Mouse (Mus musculus) midbrain, postnatal 0 days (tissue): ENCODE measurements around the gene Gm525. TPM values are rescaled to one million over a fixed set of nuclear protein-coding genes. Genes with fewer than 3 reads are reported as not detected.
A peak's percentile ranks its signal among the peaks of the same experiment; 100 is the strongest.
"Not testable (repeated sequence)": the region's sequence is repeated elsewhere in the genome, so short reads cannot be mapped to it uniquely, and the experiment has no call there.

Experiments used
- ATAC-seq: fragments of 200-750 bp; cut with Nextera tagmentation; 2 replicates; pipeline ENCODE4 v1.8.0; 2017; ENCODE audit warnings: moderate number of reproducible peaks, mild to moderate bottlenecking, moderate TSS enrichment, moderate library complexity; ENCODE audit not compliant: low FRiP score
- DNase-seq: peaks from one replicate; pipeline ENCODE4 v3.0.0-alpha.2; 2015; ENCODE audit warnings: low spot score
- H3K27ac ChIP-seq: fragments of 300-500 bp; sonication (generic); 2 replicates; pipeline ENCODE4 v1.5.1; 2014; ENCODE audit warnings: low read depth, mild to moderate bottlenecking, low read length, mixed read lengths
- H3K27me3 ChIP-seq: fragments of 300-500 bp; sonication (generic); 2 replicates; pipeline ENCODE4 v1.6.1; 2014; ENCODE audit warnings: low read length, control low read depth, mixed read lengths; ENCODE audit not compliant: insufficient read depth
- H3K36me3 ChIP-seq: fragments of 300-500 bp; sonication (generic); 2 replicates; pipeline ENCODE4 v1.6.1; 2014; ENCODE audit warnings: low read length, control low read depth, mixed read lengths; ENCODE audit not compliant: insufficient read depth
- H3K4me1 ChIP-seq: fragments of 300-500 bp; sonication (generic); 2 replicates; pipeline ENCODE4 v1.6.1; 2014; ENCODE audit warnings: mild to moderate bottlenecking, control low read depth, antibody characterized with exemption, low read length, mixed read lengths; ENCODE audit not compliant: insufficient read depth
- H3K4me2 ChIP-seq: fragments of 300-500 bp; sonication (generic); 2 replicates; pipeline ENCODE4 v1.6.1; 2014; ENCODE audit warnings: low read depth, mild to moderate bottlenecking, low read length, mixed read lengths; ENCODE audit not compliant: poor library complexity, severe bottlenecking
- H3K4me3 ChIP-seq: fragments of 300-500 bp; sonication (generic); 2 replicates; pipeline ENCODE4 v1.5.1; 2014; ENCODE audit warnings: low read depth, mild to moderate bottlenecking, low read length, moderate library complexity
- H3K9ac ChIP-seq: fragments of 300-500 bp; sonication (generic); replicated peaks from 2 replicates; pipeline ENCODE4 v1.6.1; 2014; ENCODE audit warnings: mild to moderate bottlenecking, low read length, moderate library complexity, mixed read lengths; ENCODE audit not compliant: poor library complexity, severe bottlenecking
- H3K9me3 ChIP-seq: fragments of 300-500 bp; sonication (generic); 2 replicates; pipeline ENCODE4 v1.6.1; 2016; ENCODE audit warnings: low read length, control low read depth
- CTCF ChIP-seq: IDR thresholded peaks from 2 replicates; pipeline ENCODE4 v1.5.1; 2016; ENCODE audit warnings: antibody characterized with exemption, mild to moderate bottlenecking
- WGBS: fragments of 180-500 bp; shearing (Covaris S2); extraction: QIAGEN DNeasy Blood & Tissue Kit; methylation state at CpG from one replicate; pipeline ENCODE4 v1.1.7; 2014; 5-methylcytosine and 5-hydroxymethylcytosine counted together
- polyA plus RNA-seq: library from polyadenylated mRNA; unstranded; fragments of >200 nt; fragmentation: Nextera tagmentation; extraction: Ambion mirVana; gene quantifications from 2 replicates; pipeline ENCODE4 v1.2.1, GENCODE M21; 2015
- total RNA-seq: library from RNA; depleted of rRNA; stranded (reverse); fragments of >200 nt; gene quantifications from 2 replicates; pipeline ENCODE4 v1.2.3, GENCODE M21; 2014

Gene Gm525
- total and polyA plus RNA-seq, 2 experiments from 2014 or later: 0.60 TPM; not detected in 1

GRCm38 (mm10) chr11:89043046-89043445 lies 30.6 kb upstream of the Gm525 start:
- no peaks in the 10 kb centered on the region for H3K4me1 ChIP-seq
- DNase-seq (no peak), ATAC-seq (no peak)
- WGBS: 82% methylated on average over 7 of the region's 7 CpGs
- H3K27me3 ChIP-seq: no peaks in the 10 kb centered on the region
- H3K4me2 ChIP-seq: no peak overlapping the region
- no peaks in the 10 kb centered on the region for H3K9me3 ChIP-seq
- no peak overlapping the region for H3K27ac ChIP-seq
- peaks cover 53% of the 10 kb centered on the region for H3K36me3 ChIP-seq
- no peak overlapping the region for H3K9ac ChIP-seq
- TF ChIP-seq CTCF: no peak
- no peak overlapping the region for H3K4me3 ChIP-seq

GRCm38 (mm10) chr11:89045501-89045900 lies 28.1 kb upstream of the Gm525 start:
- not testable (repeated sequence) for H3K4me1 ChIP-seq, H3K27ac ChIP-seq, H3K4me2 ChIP-seq, H3K9me3 ChIP-seq, H3K27me3 ChIP-seq, DNase-seq, ATAC-seq, H3K9ac ChIP-seq, H3K4me3 ChIP-seq
- H3K36me3 ChIP-seq: peaks cover 44% of the 10 kb centered on the region
- 98% methylated on average over 3 of the region's 3 CpGs for WGBS

GRCm38 (mm10) chr11:89046021-89046420 lies 27.6 kb upstream of the Gm525 start:
- H3K4me2 ChIP-seq: no peak overlapping the region
- H3K27ac ChIP-seq: no peak overlapping the region
- no peak for TF ChIP-seq CTCF
- DNase-seq (no peak), ATAC-seq (no peak)
- no peak overlapping the region for H3K4me3 ChIP-seq
- no peak overlapping the region for H3K9ac ChIP-seq
- no peaks in the 10 kb centered on the region for H3K9me3 ChIP-seq
- 89% methylated on average over 3 of the region's 3 CpGs for WGBS
- H3K27me3 ChIP-seq: no peaks in the 10 kb centered on the region
- H3K4me1 ChIP-seq: no peaks in the 10 kb centered on the region
- H3K36me3 ChIP-seq: peaks cover 46% of the 10 kb centered on the region

DNA sequence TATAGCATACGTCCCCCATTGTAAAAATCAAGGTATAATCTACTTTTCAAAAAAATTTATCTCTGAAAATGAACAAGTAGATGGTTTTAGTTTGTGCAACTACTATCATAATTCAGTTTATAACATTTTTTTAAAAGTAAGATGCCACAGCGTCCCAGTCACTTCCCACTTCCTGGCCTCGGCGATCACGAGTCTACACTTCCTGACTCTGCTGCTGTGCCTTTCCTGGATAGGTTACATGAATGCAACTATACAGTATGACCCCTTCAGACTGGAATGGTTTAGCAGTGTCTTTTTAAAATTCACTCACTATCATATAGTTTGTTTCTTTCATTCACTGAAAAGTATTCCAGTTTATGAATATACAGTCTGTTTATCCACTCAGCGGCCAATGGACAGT lies 21.9 kb upstream of the Gm525 start:
- H3K9me3 ChIP-seq: no peaks in the 10 kb centered on the region
- H3K9ac ChIP-seq: no peak overlapping the region
- H3K4me1 ChIP-seq: peaks cover 9% of the 10 kb centered on the region; the same call in 1 of the 2 replicates
- no peak for ATAC-seq
- H3K4me3 ChIP-seq: no peak overlapping the region
- no peak for TF ChIP-seq CTCF
- H3K4me2 ChIP-seq: no peak overlapping the region
- H3K36me3 ChIP-seq: peaks cover 35% of the 10 kb centered on the region
- H3K27me3 ChIP-seq: no peaks in the 10 kb centered on the region
- H3K27ac ChIP-seq: no peak overlapping the region
- DNase-seq: no peak
- 94% methylated on average over 6 of the region's 6 CpGs for WGBS

DNA sequence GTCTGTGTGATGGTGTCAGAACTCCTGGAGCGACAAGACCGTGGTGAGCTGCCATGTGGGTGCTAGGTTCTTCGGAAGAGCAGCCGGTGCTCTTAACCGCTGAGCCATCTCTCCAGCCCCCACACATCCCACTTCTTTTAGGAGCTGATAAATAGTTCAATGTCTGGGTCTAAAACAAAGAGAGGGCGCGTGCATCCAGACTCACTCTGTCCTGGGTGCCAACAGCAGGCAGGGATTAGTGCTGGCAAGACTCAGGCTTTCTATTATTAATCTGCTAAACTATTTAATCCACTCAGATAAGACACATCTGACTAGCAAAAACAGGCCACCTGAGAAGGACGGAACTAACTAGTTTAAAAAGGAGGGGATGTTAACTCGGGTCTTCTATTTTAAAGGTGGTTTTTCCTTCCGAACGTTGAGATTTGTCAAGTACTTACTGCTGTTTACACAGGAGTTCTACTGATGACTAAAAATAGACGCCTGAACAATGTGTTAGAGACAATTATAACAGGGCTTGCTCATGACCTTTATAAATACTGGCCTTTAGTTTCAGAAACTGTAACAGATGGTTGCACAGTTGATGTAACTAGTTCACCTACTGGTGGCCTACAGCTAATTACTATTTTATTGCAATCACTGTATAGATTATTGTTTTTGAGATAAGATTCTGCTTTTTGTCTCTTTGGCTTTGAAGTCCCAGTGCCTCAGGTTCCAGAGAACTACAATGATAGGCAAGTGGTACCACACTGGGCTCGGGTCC lies 17.5 kb upstream of the Gm525 start:
- Histone ChIP-seq H3K36me3 (peaks cover 13% of the 10 kb centered on the region), H3K27ac (no peak overlapping the region), H3K4me3 (no peak overlapping the region), H3K9me3 (no peaks in the 10 kb centered on the region), H3K9ac (no peak overlapping the region), H3K4me1 (peaks cover 27% of the 10 kb centered on the region), H3K4me2 (no peak overlapping the region; the same call in 1 of the 2 replicates), H3K27me3 (no peaks in the 10 kb centered on the region)
- no peak for TF ChIP-seq CTCF
- WGBS: 66% methylated on average over 13 of the region's 13 CpGs
- no peak for DNase-seq
- ATAC-seq: no peak

- H3K9me3 ChIP-seq: no peaks in the 10 kb centered on the region
- DNase-seq (no peak), ATAC-seq (no peak)
- peak; percentile 59 for TF ChIP-seq CTCF
- no peaks in the 10 kb centered on the region for H3K27me3 ChIP-seq
- 71% methylated on average over 11 of the region's 11 CpGs for WGBS
- H3K4me2 ChIP-seq: peak overlapping the region; percentile 88
- peaks cover 4% of the 10 kb centered on the region; the same call in 1 of the 2 replicates for H3K36me3 ChIP-seq
- no peak overlapping the region for H3K27ac ChIP-seq
- peak overlapping the region; percentile 93 for H3K4me3 ChIP-seq
- H3K4me1 ChIP-seq: peaks cover 27% of the 10 kb centered on the region
- H3K9ac ChIP-seq: peak overlapping the region; percentile 97; the same call in 1 of the 2 replicates
These were observed 14.9 kb upstream of the Gm525 start for GRCm38 (mm10) chr11:89058515-89059270.
